Mouse (Mus musculus) B cell, adult (primary cell): ENCODE measurements around the gene Hivep3. TPM values are rescaled to one million over a fixed set of nuclear protein-coding genes. Genes with fewer than 3 reads are reported as not detected.

ENCODE experiments used
- total RNA-seq: library from RNA; stranded (reverse); gene quantifications from 4 replicates; pipeline ENCODE4 v1.2.4, GENCODE M21; 2023; ENCODE audit not compliant: inconsistent age

Hivep3 gene
- total RNA-seq: 7.9 to 13.9 TPM (median 11.4 TPM) in 4 replicates

DNA sequence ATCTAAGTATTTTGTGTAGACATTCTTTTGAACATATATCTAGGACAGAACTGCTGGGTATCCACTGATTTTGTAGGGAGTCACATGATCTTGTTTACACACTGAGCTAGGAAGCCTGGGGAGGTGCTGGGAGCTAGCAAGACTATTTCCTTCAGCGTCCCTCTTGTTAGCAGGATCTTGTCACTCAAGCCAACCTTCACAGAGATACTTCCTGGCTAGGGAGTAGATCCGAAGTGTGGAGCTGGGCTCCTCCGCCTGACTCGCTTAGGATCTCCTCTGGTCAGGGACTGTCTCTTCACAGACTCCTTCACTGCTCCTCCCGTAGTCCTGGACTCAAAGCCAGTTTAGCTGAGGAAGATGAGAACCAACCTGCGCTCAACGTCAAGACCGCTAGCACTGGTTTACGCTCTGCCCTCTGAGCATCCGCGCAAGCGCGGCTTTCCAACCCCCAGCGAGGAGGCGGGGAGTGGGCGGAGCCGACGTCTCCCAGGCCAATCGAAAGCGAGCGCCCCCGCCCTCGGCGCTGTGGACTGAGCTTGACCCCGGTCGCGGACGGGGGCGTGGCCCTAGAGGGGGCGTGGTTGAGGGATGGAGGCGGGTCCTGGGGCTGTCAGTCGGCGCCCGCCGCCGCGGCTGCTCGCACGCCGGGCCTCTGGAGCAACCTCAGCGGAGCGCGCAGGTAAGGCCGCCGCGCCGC is at the start of gene Hivep3:
Gene Hivep3, plus strand, starts transcription at position 601 of the 697 bp plus-strand sequence.

DNA sequence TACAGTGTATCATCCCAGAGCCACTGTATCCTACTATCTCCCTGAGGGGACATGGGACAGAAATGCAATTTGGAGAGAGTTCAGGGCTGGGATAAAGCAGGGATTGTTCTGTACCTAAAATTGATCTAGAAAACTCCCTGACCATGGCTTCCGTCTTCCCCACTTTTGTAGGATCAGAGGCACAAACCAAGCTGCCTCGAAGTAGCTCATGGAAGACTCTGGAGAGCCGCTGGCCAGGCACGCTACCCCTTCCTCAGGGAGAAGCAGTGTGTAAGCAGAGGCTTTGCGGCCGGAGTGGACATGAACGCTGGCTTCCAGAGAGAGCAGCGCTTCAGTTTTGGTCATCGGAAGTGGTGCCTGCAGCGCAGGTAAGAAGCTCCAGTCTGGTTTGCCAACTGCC is 331.1 kb downstream of the Hivep3 start, which contains the start of gene AL607142.1:
Gene AL607142.1, plus strand, starts transcription at position 301 of the 400 bp plus-strand sequence.

GRCm38 (mm10) chr4:120161166-120161949 is 427.8 kb downstream of the Hivep3 start, which contains the start of gene Edn2:
Gene Edn2 (plus strand): TSS chr4:120161206.

Other genes starting within 250 kb of the Hivep3 start
- gene Rimkla, start 241.2 kb upstream of the Hivep3 start, total RNA-seq: not detected in 4 replicates
- 65.1 to 78.9 TPM (median 74.8 TPM) in 4 replicates for gene Foxj3, start 196.8 kb upstream of the Hivep3 start, total RNA-seq
- gene Frg2f1, start 194.3 kb upstream of the Hivep3 start, total RNA-seq: 5.2 to 10.6 TPM (median 8.7 TPM) in 4 replicates
- gene Guca2a, start 96.1 kb upstream of the Hivep3 start, total RNA-seq: not detected in 4 replicates
- gene Guca2b, start 74.8 kb upstream of the Hivep3 start, total RNA-seq: 1.3 to 2.9 TPM (median 2.3 TPM) in 4 replicates